Mouse (Mus musculus): ENCODE data around the gene Vmn1r232. TPM values are rescaled to one million over a fixed set of nuclear protein-coding genes. Genes with fewer than 3 reads are reported as not detected.

Gene Vmn1r232
- not detected in 2 replicates for polyA plus RNA-seq (2015; fragmentation: Nextera tagmentation; extraction: Ambion mirVana)

DNA sequence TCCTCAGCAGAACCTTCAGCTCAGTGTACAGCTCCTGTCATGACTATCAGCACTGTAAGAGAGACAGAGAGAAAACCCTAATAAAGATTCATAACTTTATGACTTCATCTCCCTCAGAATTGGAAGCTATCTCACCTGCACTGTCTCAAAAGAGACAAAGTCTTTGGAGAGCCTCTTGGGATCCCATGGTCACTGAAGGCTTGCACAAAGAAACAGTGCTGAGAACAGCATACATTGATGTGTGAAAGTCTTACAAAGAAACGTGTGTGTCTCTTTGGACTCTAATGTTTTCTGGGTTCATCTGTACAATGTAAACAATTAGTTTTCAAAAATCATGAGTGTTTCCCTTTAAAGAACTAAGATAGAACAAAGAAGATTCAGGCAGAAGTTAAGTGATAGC lies at the start of gene Vmn1r232:
TSS of gene Vmn1r232 (minus strand) at position 101 of the 400 bp plus-strand sequence.
- Histone ChIP-seq H3K27ac (no peak within 1 kb of the TSS), H3K4me3 (replicated peaks) (no peak within 1 kb of the TSS), H3K36me3 (no peaks in the 10 kb centered on the region), H3K27me3 (replicated peaks) (no peaks in the 10 kb centered on the region), H3K4me1 (no peaks in the 10 kb centered on the region), H3K9me3 (no peaks in the 10 kb centered on the region), H3K4me2 (no peak within 1 kb of the TSS), H3K9ac (no peak within 1 kb of the TSS)
- no peak for ATAC-seq (ENCODE audit: insufficient read depth, low FRiP score, low read depth)
- 45% methylated on average over 1 of the region's 1 CpGs for WGBS

DNA sequence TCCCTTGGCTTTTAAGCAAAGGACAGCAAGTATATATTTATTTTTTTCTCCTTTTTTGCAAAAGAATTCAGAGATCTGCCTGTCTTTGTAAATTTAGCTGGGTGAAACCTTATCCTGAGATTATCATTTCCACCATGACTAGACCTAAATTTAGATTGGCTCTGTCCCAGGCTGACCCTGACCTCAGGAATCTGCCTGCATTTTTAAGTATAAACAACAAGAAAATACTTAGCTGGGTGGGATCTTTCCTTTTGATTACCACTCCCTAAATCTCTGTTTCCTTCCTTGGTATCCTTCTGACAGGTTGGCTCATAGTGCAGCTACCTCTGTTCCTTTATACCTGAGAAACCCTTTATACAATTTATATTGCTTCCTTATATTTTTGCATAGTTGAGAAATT lies 47.2 kb upstream of the Vmn1r232 start:
- Histone ChIP-seq H3K27ac (no peak overlapping the region), H3K9me3 (no peaks in the 10 kb centered on the region), H3K9ac (no peak overlapping the region), H3K27me3 (replicated peaks) (no peaks in the 10 kb centered on the region), H3K4me2 (no peak overlapping the region), H3K4me3 (replicated peaks) (no peak overlapping the region), H3K4me1 (no peaks in the 10 kb centered on the region), H3K36me3 (peaks cover 59% of the 10 kb centered on the region)
- no peak for ATAC-seq (ENCODE audit: insufficient read depth, low FRiP score, low read depth)

DNA sequence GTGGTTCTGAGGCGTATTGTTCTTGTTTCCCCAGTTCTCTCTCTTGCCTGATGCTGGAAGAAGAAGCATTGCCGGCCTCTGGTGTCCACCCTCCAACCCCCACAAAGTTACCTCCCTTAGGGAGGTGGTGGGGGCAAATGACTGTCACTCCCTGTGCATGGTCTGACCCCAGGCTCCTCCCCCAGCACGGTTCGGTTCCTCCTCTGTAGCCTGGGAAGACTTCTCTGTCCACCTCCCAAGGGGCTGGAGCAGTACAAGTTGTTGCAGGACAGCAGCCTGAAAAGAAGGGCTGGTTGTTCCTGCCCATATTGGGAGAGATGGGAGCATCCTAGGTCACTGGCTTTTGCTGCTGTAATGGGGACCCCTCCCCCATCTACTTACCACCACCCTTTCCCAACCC lies 45.9 kb upstream of the Vmn1r232 start:
- H3K4me1 ChIP-seq, result no peaks in the 10 kb centered on the region
- no peak overlapping the region for H3K4me2 ChIP-seq
- peaks cover 71% of the 10 kb centered on the region for H3K36me3 ChIP-seq
- no peaks in the 10 kb centered on the region for H3K9me3 ChIP-seq
- 91% methylated on average over 4 of the region's 4 CpGs for WGBS
- H3K27ac ChIP-seq, result no peak overlapping the region
- ATAC-seq (ENCODE audit: insufficient read depth, low FRiP score, low read depth), result no peak
- no peaks in the 10 kb centered on the region for H3K27me3 ChIP-seq (replicated peaks)
- H3K9ac ChIP-seq, result no peak overlapping the region
- no peak overlapping the region for H3K4me3 ChIP-seq (replicated peaks)

DNA sequence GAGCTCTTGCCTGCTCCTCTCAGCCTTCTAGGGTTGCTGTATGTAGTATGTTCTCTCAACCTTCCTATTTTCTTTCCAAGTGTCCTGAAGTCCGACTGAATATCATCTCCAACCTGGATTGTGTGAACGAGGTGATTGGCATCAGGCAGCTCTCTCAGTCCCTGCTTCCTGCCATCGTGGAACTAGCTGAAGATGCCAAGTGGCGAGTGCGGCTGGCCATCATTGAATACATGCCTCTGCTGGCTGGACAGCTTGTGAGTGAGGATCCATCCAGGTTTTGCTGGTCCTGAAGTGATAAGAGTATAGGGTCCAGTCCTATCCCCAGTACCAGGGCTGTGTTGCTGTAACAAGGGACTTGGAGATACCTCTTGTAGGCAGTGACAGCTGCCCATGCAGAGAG lies 40.9 kb upstream of the Vmn1r232 start:
- 95% methylated on average over 5 of the region's 5 CpGs for WGBS
- no peak overlapping the region for H3K4me2 ChIP-seq
- no peak overlapping the region for H3K4me3 ChIP-seq (replicated peaks)
- no peaks in the 10 kb centered on the region for H3K4me1 ChIP-seq
- no peaks in the 10 kb centered on the region for H3K9me3 ChIP-seq
- peaks cover 81% of the 10 kb centered on the region for H3K36me3 ChIP-seq
- no peak overlapping the region for H3K9ac ChIP-seq
- H3K27ac ChIP-seq, result no peak overlapping the region
- no peak for ATAC-seq (ENCODE audit: insufficient read depth, low FRiP score, low read depth)
- no peaks in the 10 kb centered on the region for H3K27me3 ChIP-seq (replicated peaks)

DNA sequence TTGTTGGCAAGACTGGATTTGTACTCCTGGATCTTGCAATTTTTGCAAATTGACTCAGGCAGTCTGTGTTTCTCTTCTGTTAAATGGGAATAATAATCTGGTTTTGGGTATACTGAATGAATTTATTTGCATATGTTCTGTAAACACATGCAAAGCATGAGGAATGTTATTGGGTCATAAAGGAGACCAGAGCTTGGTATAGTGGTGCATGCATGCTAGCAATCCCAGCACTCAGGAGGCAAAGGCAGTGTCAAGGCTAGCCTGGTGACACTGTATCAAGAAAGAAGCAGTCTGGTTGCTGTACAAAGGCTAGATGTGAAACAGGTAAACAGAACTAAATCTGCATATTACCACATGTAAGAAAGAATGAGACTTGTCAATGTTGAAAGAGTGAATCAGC lies 27.1 kb upstream of the Vmn1r232 start:
- Histone ChIP-seq H3K4me1 (0 out of 2 replicates have a peak, but pooled peaks cover 11% of the 10 kb centered on the region), H3K9me3 (no peaks in the 10 kb centered on the region), H3K36me3 (no peaks in the 10 kb centered on the region), H3K4me2 (peak overlapping the region; percentile 76), H3K27ac (no peak overlapping the region), H3K4me3 (replicated peaks) (peak overlapping the region; percentile 89), H3K27me3 (replicated peaks) (no peaks in the 10 kb centered on the region), H3K9ac (0 out of 2 replicates have a peak overlapping the region, but pooled peaks have one; percentile 95)
- no peak for ATAC-seq (ENCODE audit: insufficient read depth, low FRiP score, low read depth)

DNA sequence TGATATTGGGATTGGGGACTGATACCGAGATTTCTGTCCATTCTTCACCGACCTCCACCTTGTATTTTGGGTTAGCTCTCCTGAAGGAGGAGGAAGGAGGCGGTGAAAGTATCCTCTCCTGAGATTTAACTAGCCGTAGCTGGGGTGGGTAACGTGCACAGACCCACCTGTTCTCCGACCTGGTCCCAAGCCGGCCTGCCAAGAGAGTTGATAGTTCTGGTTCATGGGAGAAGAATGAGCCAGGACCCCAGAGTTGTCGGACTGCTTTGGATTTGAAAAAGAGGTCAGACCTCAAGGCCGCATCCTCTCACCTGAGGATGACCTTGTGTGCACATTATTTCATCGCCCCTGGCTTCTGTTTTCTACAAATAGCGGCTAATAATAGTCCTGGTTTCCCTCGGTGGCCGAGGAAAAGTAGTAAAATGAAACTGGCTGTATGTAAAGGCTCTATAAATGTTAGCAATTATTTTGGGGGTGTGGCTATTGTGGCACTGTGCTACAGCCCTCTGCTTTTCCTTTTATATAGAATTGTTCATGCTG lies 26.6 kb upstream of the Vmn1r232 start:
- no peak for ATAC-seq (ENCODE audit: insufficient read depth, low FRiP score, low read depth)
- Histone ChIP-seq H3K4me3 (replicated peaks) (peak overlapping the region; percentile 89), H3K36me3 (no peaks in the 10 kb centered on the region), H3K4me1 (0 out of 2 replicates have a peak, but pooled peaks cover 11% of the 10 kb centered on the region), H3K9ac (peak overlapping the region; percentile 95), H3K9me3 (no peaks in the 10 kb centered on the region), H3K4me2 (peak overlapping the region; percentile 76), H3K27ac (peak overlapping the region; percentile 98), H3K27me3 (replicated peaks) (no peaks in the 10 kb centered on the region)
- 2% methylated on average over 13 of the region's 13 CpGs for WGBS

DNA sequence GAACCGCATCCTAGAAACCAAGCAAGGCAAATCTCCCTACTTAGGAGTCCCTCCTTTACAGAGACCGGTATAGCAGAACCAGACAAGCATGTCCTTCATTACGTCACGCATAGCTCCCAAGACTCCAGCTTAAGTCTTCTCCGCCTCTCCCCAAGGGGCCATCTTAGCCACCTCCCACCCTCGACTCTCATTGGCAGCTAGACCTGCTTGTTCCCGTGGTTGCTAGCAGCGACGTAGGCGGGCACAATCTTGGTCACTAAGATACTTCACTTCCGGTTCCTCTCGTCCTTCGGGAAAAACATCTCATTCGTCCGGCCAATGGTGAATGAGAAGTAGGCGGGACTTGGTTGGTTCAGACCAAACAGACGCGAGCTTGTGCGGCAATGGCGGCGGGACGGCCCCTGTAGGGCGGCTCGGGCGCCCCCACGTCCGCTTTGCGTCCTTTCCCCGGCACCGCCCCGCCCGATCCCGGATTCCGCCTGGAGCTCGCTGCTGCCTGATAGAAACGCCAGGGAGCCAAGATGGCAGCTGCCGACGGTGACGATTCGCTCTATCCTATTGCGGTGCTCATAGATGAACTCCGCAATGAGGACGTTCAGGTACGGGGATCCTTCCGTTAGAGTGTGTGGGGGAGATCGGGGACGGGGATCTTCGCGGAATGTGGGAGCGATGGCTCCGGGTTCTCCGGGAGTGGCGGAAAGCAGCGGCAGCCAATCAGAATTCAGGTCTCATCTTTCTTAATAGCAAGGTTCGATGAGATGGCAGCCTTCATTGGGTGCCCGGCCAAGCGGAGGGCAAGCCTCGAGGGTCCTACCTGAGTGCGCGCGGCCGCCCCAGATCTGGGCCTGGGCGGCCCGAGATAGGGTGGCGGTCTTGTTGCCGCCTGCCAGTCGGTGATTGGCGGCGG lies 25.7 kb upstream of the Vmn1r232 start, which contains the start of gene Ppp2r1a:
TSS of gene Ppp2r1a (plus strand) at position 327 of the 907 bp plus-strand sequence.
- H3K4me3 ChIP-seq (replicated peaks), result peak within 1 kb of the TSS; percentile 89
- under 1% methylated on average over 69 of the region's 69 CpGs for WGBS
- 0 out of 2 replicates have a peak, but pooled peaks cover 11% of the 10 kb centered on the region for H3K4me1 ChIP-seq

DNA sequence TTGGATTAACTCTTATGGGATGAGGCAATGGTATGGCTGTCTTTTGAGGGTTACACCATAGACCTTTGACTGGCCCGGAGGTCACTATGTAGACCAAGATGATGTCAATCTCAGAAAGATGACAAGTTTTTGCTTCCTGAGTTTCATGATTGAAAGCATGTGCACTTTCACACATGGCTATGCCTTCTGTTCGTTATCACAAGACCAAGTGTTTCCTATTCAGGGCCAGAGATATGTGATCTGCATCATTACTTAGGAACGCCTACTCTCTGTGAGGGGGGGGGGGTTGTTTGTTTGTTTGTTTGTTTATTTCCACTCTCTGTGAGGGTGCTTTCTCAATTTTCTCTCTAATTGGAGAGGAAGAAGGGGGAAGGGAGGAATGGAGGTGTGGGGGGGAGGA lies 24.7 kb upstream of the Vmn1r232 start:
- H3K27me3 ChIP-seq (replicated peaks), result no peaks in the 10 kb centered on the region
- H3K27ac ChIP-seq, result peak overlapping the region; percentile 97
- no peaks in the 10 kb centered on the region for H3K36me3 ChIP-seq
- ATAC-seq (ENCODE audit: insufficient read depth, low FRiP score, low read depth), result no peak
- peak overlapping the region; percentile 89 for H3K4me3 ChIP-seq (replicated peaks)
- WGBS, result 55% methylated on average over 3 of the region's 3 CpGs
- H3K9ac ChIP-seq, result no peak overlapping the region
- peak overlapping the region; percentile 65 for H3K4me2 ChIP-seq
- H3K9me3 ChIP-seq, result no peaks in the 10 kb centered on the region
- 0 out of 2 replicates have a peak, but pooled peaks cover 11% of the 10 kb centered on the region for H3K4me1 ChIP-seq

More for the DNA sequence above, 25.7 kb upstream of the Vmn1r232 start, which contains the start of gene Ppp2r1a:
- Histone ChIP-seq H3K9ac (peak within 1 kb of the TSS; percentile 95), H3K27me3 (replicated peaks) (no peaks in the 10 kb centered on the region), H3K27ac (peak within 1 kb of the TSS; percentile 98), H3K36me3 (no peaks in the 10 kb centered on the region), H3K4me2 (peak within 1 kb of the TSS; percentile 76), H3K9me3 (no peaks in the 10 kb centered on the region)
- ATAC-seq (ENCODE audit: insufficient read depth, low FRiP score, low read depth), result peak; percentile 99

DNA sequence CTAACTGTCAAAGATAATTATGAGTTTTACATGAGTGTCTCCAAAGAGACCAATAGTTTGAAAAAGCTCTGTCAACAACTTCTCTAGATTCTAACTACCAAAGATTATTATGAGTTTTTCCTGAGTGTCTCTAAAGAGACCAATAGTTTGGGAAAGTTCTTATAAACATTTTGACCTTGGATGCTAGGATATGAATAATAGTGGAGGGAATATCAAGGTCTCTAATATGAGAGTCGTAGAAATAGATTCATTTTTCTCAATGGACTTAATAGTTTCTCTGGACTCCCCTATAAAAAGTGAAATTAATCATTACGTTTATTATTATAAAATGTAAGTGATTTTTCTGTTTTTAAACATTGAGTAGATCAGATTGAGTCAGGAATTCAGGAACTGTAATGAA lies 14.5 kb downstream of the Vmn1r232 start, which contains the start of gene Vmn1r231:
TSS of gene Vmn1r231 (minus strand) at position 101 of the 400 bp plus-strand sequence.
- Histone ChIP-seq H3K27me3 (replicated peaks) (no peaks in the 10 kb centered on the region), H3K27ac (no peak within 1 kb of the TSS), H3K36me3 (no peaks in the 10 kb centered on the region), H3K4me3 (replicated peaks) (no peak within 1 kb of the TSS), H3K4me1 (no peaks in the 10 kb centered on the region), H3K4me2 (no peak within 1 kb of the TSS), H3K9me3 (no peaks in the 10 kb centered on the region), H3K9ac (no peak within 1 kb of the TSS)
- no peak for ATAC-seq (ENCODE audit: insufficient read depth, low FRiP score, low read depth)
- 52% methylated on average over 2 of the region's 2 CpGs for WGBS

Other genes starting within 250 kb of the Vmn1r232 start
- not detected in 2 replicates for gene Vmn1r226, start 236.9 kb downstream of the Vmn1r232 start, polyA plus RNA-seq (2015; fragmentation: Nextera tagmentation; extraction: Ambion mirVana)
- gene Vmn1r227, start 189.9 kb downstream of the Vmn1r232 start, polyA plus RNA-seq (2015; fragmentation: Nextera tagmentation; extraction: Ambion mirVana), result not detected in 2 replicates
- gene Vmn1r228, start 133.6 kb downstream of the Vmn1r232 start, polyA plus RNA-seq (2015; fragmentation: Nextera tagmentation; extraction: Ambion mirVana), result not detected in 2 replicates
- not detected in 2 replicates for gene Vmn1r229, start 108.2 kb downstream of the Vmn1r232 start, polyA plus RNA-seq (2015; fragmentation: Nextera tagmentation; extraction: Ambion mirVana)
- gene Vmn1r230, start 79.3 kb downstream of the Vmn1r232 start, polyA plus RNA-seq (2015; fragmentation: Nextera tagmentation; extraction: Ambion mirVana), result not detected in 2 replicates
- not detected in 2 replicates for gene Vmn1r231, start 14.6 kb downstream of the Vmn1r232 start, polyA plus RNA-seq (2015; fragmentation: Nextera tagmentation; extraction: Ambion mirVana)
- 338 and 357 TPM in 2 replicates for gene Ppp2r1a, start 25.6 kb upstream of the Vmn1r232 start, polyA plus RNA-seq (2015; fragmentation: Nextera tagmentation; extraction: Ambion mirVana)
- not detected in 2 replicates for gene Vmn1r233, start 76.8 kb upstream of the Vmn1r232 start, polyA plus RNA-seq (2015; fragmentation: Nextera tagmentation; extraction: Ambion mirVana)
- gene Zfp160, start 89.2 kb upstream of the Vmn1r232 start, polyA plus RNA-seq (2015; fragmentation: Nextera tagmentation; extraction: Ambion mirVana), result 12.8 and 13.3 TPM in 2 replicates